Mouse (Mus musculus): ENCODE data around the gene Agl. TPM values are rescaled to one million over a fixed set of nuclear protein-coding genes. Genes with fewer than 3 reads are reported as not detected.
A peak's percentile ranks its signal among the peaks of the same experiment; 100 is the strongest.

The Agl gene
- polyA plus RNA-seq, 1 experiment from 2014 or later: 8.9 TPM

- Histone ChIP-seq H3K27me3 (ENCODE audit: control insufficient read depth, insufficient read depth, low read length) (no peaks in the 10 kb centered on the region), H3K27ac (replicated peaks) (no peak overlapping the region), H3K4me3 (ENCODE audit: low read depth, low read length) (no peak overlapping the region), H3K4me1 (replicated peaks; ENCODE audit: control insufficient read depth, insufficient read depth) (no peaks in the 10 kb centered on the region), H3K36me3 (ENCODE audit: control insufficient read depth, insufficient read depth, low read length) (no peaks in the 10 kb centered on the region), H3K4me2 (replicated peaks; ENCODE audit: low read depth) (no peak overlapping the region), H3K9ac (ENCODE audit: low read length) (no peak overlapping the region), H3K9me3 (ENCODE audit: control insufficient read depth, low read length) (no peaks in the 10 kb centered on the region)
- DNase-seq (ENCODE audit: low spot score) (no peak), ATAC-seq (ENCODE audit: low FRiP score, low TSS enrichment) (peak; percentile 66; the same call in 1 of the 2 replicates)
- WGBS: 48% methylated on average over 10 of the region's 10 CpGs
- TF ChIP-seq EP300 (optimal IDR thresholded peaks at IDR 0.05): no peak
- TF ChIP-seq CTCF (IDR thresholded peaks at IDR 0.05; ENCODE audit: low read depth): no peak
These were observed 84.2 kb downstream of the Agl start for GRCm38 (mm10) chr3:116723496-116724481.

- H3K4me3 ChIP-seq (ENCODE audit: low read depth, low read length): no peak overlapping the region
- H3K4me2 ChIP-seq (replicated peaks; ENCODE audit: low read depth): no peak overlapping the region
- no peaks in the 10 kb centered on the region for H3K4me1 ChIP-seq (replicated peaks; ENCODE audit: control insufficient read depth, insufficient read depth)
- H3K9ac ChIP-seq (ENCODE audit: low read length): no peak overlapping the region
- 45% methylated on average over 4 of the region's 4 CpGs for WGBS
- ATAC-seq (ENCODE audit: low FRiP score, low TSS enrichment): 0 out of 2 replicates have a peak, but pooled peaks have one; percentile 24
- no peaks in the 10 kb centered on the region for H3K9me3 ChIP-seq (ENCODE audit: control insufficient read depth, low read length)
- no peaks in the 10 kb centered on the region for H3K36me3 ChIP-seq (ENCODE audit: control insufficient read depth, insufficient read depth, low read length)
- no peak for DNase-seq (ENCODE audit: low spot score)
- no peak overlapping the region for H3K27ac ChIP-seq (replicated peaks)
- TF ChIP-seq CTCF (IDR thresholded peaks at IDR 0.05; ENCODE audit: low read depth) (no peak), EP300 (optimal IDR thresholded peaks at IDR 0.05) (no peak)
- H3K27me3 ChIP-seq (ENCODE audit: control insufficient read depth, insufficient read depth, low read length): no peaks in the 10 kb centered on the region
These were observed 85.0 kb downstream of the Agl start for GRCm38 (mm10) chr3:116722980-116723379.

GRCm38 (mm10) chr3:116718951-116719350 is 89.0 kb downstream of the Agl start:
- no peaks in the 10 kb centered on the region for H3K27me3 ChIP-seq (ENCODE audit: control insufficient read depth, insufficient read depth, low read length)
- no peak for TF ChIP-seq CTCF (IDR thresholded peaks at IDR 0.05; ENCODE audit: low read depth)
- TF ChIP-seq EP300 (optimal IDR thresholded peaks at IDR 0.05): no peak
- no peaks in the 10 kb centered on the region for H3K36me3 ChIP-seq (ENCODE audit: control insufficient read depth, insufficient read depth, low read length)
- H3K4me1 ChIP-seq (replicated peaks; ENCODE audit: control insufficient read depth, insufficient read depth): no peaks in the 10 kb centered on the region
- 63% methylated on average over 3 of the region's 3 CpGs for WGBS
- ATAC-seq (ENCODE audit: low FRiP score, low TSS enrichment): no peak
- H3K4me3 ChIP-seq (ENCODE audit: low read depth, low read length): no peak overlapping the region
- H3K9ac ChIP-seq (ENCODE audit: low read length): no peak overlapping the region
- no peak for DNase-seq (ENCODE audit: low spot score)
- H3K27ac ChIP-seq (replicated peaks): no peak overlapping the region
- no peak overlapping the region for H3K4me2 ChIP-seq (replicated peaks; ENCODE audit: low read depth)
- H3K9me3 ChIP-seq (ENCODE audit: control insufficient read depth, low read length): no peaks in the 10 kb centered on the region

GRCm38 (mm10) chr3:116713031-116713430 is 94.9 kb downstream of the Agl start:
- Histone ChIP-seq H3K4me2 (replicated peaks; ENCODE audit: low read depth) (peak overlapping the region; percentile 84), H3K36me3 (ENCODE audit: control insufficient read depth, insufficient read depth, low read length) (no peaks in the 10 kb centered on the region), H3K9ac (ENCODE audit: low read length) (peak overlapping the region; percentile 98), H3K9me3 (ENCODE audit: control insufficient read depth, low read length) (no peaks in the 10 kb centered on the region), H3K27me3 (ENCODE audit: control insufficient read depth, insufficient read depth, low read length) (no peaks in the 10 kb centered on the region), H3K27ac (replicated peaks) (no peak overlapping the region; the same call in 1 of the 2 replicates), H3K4me1 (replicated peaks; ENCODE audit: control insufficient read depth, insufficient read depth) (peaks cover 3% of the 10 kb centered on the region; the same call in 1 of the 2 replicates), H3K4me3 (ENCODE audit: low read depth, low read length) (peak overlapping the region; percentile 96)
- no peak for TF ChIP-seq CTCF (IDR thresholded peaks at IDR 0.05; ENCODE audit: low read depth)
- 18% methylated on average over 5 of the region's 5 CpGs for WGBS
- ATAC-seq (ENCODE audit: low FRiP score, low TSS enrichment) (no peak), DNase-seq (ENCODE audit: low spot score) (no peak)

- peak within 1 kb of the TSS; percentile 96 for H3K27ac ChIP-seq (replicated peaks)
- DNase-seq (ENCODE audit: low spot score): no peak
- ATAC-seq (ENCODE audit: low FRiP score, low TSS enrichment): peak; percentile 36
These were observed 95.5 kb downstream of the Agl start, which contains the start of gene Slc35a3 for GRCm38 (mm10) chr3:116712436-116712881. Gene Slc35a3 (minus strand): TSS chr3:116712831.

More at GRCm38 (mm10) chr3:116712436-116712881, 95.5 kb downstream of the Agl start, which contains the start of gene Slc35a3:
- no peaks in the 10 kb centered on the region for H3K27me3 ChIP-seq (ENCODE audit: control insufficient read depth, insufficient read depth, low read length)
- peak within 1 kb of the TSS; percentile 84 for H3K4me2 ChIP-seq (replicated peaks; ENCODE audit: low read depth)
- TF ChIP-seq EP300 (optimal IDR thresholded peaks at IDR 0.05): no peak
- H3K36me3 ChIP-seq (ENCODE audit: control insufficient read depth, insufficient read depth, low read length): no peaks in the 10 kb centered on the region
- H3K9me3 ChIP-seq (ENCODE audit: control insufficient read depth, low read length): no peaks in the 10 kb centered on the region
- peaks cover 3% of the 10 kb centered on the region; the same call in 1 of the 2 replicates for H3K4me1 ChIP-seq (replicated peaks; ENCODE audit: control insufficient read depth, insufficient read depth)
- H3K4me3 ChIP-seq (ENCODE audit: low read depth, low read length): peak within 1 kb of the TSS; percentile 96
- WGBS: under 1% methylated on average over 8 of the region's 8 CpGs
- H3K9ac ChIP-seq (ENCODE audit: low read length): peak within 1 kb of the TSS; percentile 98

All from stomach, postnatal 0 days (tissue).